Mouse (Mus musculus): ENCODE measurements around the gene Krt7. TPM values are rescaled to one million over a fixed set of nuclear protein-coding genes. Genes with fewer than 3 reads are reported as not detected.

The Krt7 gene
- total RNA-seq, 2 experiments from 2014 or later = 4.1 to 12.3 TPM

- no peak for DNase-seq (ENCODE audit: low spot score in 2 of 2)
Observed at GRCm38 (mm10) chr15:101375956-101376775, 34.7 kb upstream of the Krt7 start.

GRCm38 (mm10) chr15:101376776-101377061 is 34.1 kb upstream of the Krt7 start:
- no peak for DNase-seq (ENCODE audit: low spot score in 2 of 2)

- DNase-seq (ENCODE audit: low spot score in 2 of 2) = no peak
Observed at GRCm38 (mm10) chr15:101378646-101379045, 32.2 kb upstream of the Krt7 start.

- DNase-seq (ENCODE audit: low spot score in 2 of 2) = no peak
Observed at GRCm38 (mm10) chr15:101381758-101382157, 29.1 kb upstream of the Krt7 start.

- DNase-seq (ENCODE audit: low spot score in 2 of 2) = no peak
Observed at GRCm38 (mm10) chr15:101382811-101383210, 28.0 kb upstream of the Krt7 start.

- no peak for DNase-seq (ENCODE audit: low spot score in 2 of 2)
Observed at GRCm38 (mm10) chr15:101384610-101385009, 26.2 kb upstream of the Krt7 start.

GRCm38 (mm10) chr15:101385064-101385463 is 25.8 kb upstream of the Krt7 start:
- DNase-seq (ENCODE audit: low spot score in 2 of 2) = no peak

GRCm38 (mm10) chr15:101387176-101387575 is 23.7 kb upstream of the Krt7 start:
- DNase-seq (ENCODE audit: low spot score in 2 of 2) = no peak

GRCm38 (mm10) chr15:101388034-101388541 is 22.8 kb upstream of the Krt7 start:
- DNase-seq (ENCODE audit: low spot score in 2 of 2) = no peak

GRCm38 (mm10) chr15:101390203-101390602 is 20.6 kb upstream of the Krt7 start:
- DNase-seq (ENCODE audit: low spot score in 2 of 2) = no peak

- no peak for DNase-seq (ENCODE audit: low spot score in 2 of 2)
Observed at GRCm38 (mm10) chr15:101392251-101392650, 18.6 kb upstream of the Krt7 start.

GRCm38 (mm10) chr15:101394908-101395307 is 15.9 kb upstream of the Krt7 start:
- DNase-seq (ENCODE audit: low spot score in 2 of 2) = no peak

- DNase-seq (ENCODE audit: low spot score in 2 of 2) = no peak
Observed at GRCm38 (mm10) chr15:101396466-101396865, 14.4 kb upstream of the Krt7 start.

- DNase-seq (ENCODE audit: low spot score in 2 of 2) = no peak
Observed at GRCm38 (mm10) chr15:101396921-101397320, 13.9 kb upstream of the Krt7 start.

- no peak for DNase-seq (ENCODE audit: low spot score in 2 of 2)
Observed at GRCm38 (mm10) chr15:101397683-101398082, 13.2 kb upstream of the Krt7 start.

- no peak for DNase-seq (ENCODE audit: low spot score in 2 of 2)
Observed at GRCm38 (mm10) chr15:101398269-101398668, 12.6 kb upstream of the Krt7 start.

- DNase-seq (ENCODE audit: low spot score in 2 of 2) = no peak
Observed at GRCm38 (mm10) chr15:101412188-101412587, 1.3 kb downstream of the Krt7 start.

GRCm38 (mm10) chr15:101413916-101414635 is 3.2 kb downstream of the Krt7 start:
- no peak for DNase-seq (ENCODE audit: low spot score in 2 of 2)

GRCm38 (mm10) chr15:101414807-101415565 is 4.1 kb downstream of the Krt7 start:
- no peak for DNase-seq (ENCODE audit: low spot score in 2 of 2)

- DNase-seq (ENCODE audit: low spot score in 2 of 2) = no peak
Observed at GRCm38 (mm10) chr15:101418950-101419349, 8.1 kb downstream of the Krt7 start.

GRCm38 (mm10) chr15:101420903-101421302 is 10.1 kb downstream of the Krt7 start:
- no peak for DNase-seq (ENCODE audit: low spot score in 2 of 2)

- DNase-seq (ENCODE audit: low spot score in 2 of 2) = no peak
Observed at GRCm38 (mm10) chr15:101424914-101425313, 14.1 kb downstream of the Krt7 start.
